Mouse (Mus musculus) heart, adult 2 months (tissue): ENCODE measurements at regions not wholly inside any gene's neighbourhood (a gene's known extent, or its start where the extent isn't known, plus 50 kb on each side); places are given as distances from the start of the nearest gene placed in this dataset.

ENCODE experiments used
- CTCF ChIP-seq: fragments of 200-600 bp; IDR thresholded peaks from 2 replicates; pipeline ENCODE4 v1.8.1; 2022; ENCODE audit warnings: antibody characterized with exemption, mild to moderate bottlenecking, moderate library complexity
- POLR2A ChIP-seq: fragments of 200-500 bp; IDR thresholded peaks from 2 replicates; pipeline ENCODE4 v1.6.1; 2011; ENCODE audit warnings: mild to moderate bottlenecking, low read depth, low read length, control low read depth; ENCODE audit not compliant: insufficient read depth

DNA sequence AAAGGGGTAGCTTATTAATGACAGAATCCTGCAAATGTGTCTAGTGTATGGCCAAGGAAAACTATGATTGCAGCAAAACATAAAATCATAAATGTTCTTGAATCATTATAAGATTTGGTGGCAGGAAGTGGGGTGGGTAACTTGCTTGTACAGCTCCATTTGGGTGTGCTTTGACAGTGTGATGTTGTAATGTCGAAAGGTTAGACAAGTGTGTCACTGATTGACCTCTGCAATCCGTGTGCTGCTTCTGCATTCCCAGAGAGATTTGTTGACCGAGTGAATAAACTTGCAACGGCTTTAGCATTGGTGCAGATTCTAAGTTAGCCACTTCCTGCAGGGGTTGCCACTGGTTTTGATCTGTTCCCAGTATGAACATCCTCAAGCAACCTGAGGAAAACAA, 165.9 kb upstream of the Tab2 start:
- TF ChIP-seq CTCF (no peak), POLR2A (no peak)
